Mouse (Mus musculus): ENCODE measurements around the gene St3gal4. TPM values are rescaled to one million over a fixed set of nuclear protein-coding genes. Genes with fewer than 3 reads are reported as not detected.

St3gal4 gene
- polyA plus RNA-seq, 1 experiment: 8.0 TPM

DNA sequence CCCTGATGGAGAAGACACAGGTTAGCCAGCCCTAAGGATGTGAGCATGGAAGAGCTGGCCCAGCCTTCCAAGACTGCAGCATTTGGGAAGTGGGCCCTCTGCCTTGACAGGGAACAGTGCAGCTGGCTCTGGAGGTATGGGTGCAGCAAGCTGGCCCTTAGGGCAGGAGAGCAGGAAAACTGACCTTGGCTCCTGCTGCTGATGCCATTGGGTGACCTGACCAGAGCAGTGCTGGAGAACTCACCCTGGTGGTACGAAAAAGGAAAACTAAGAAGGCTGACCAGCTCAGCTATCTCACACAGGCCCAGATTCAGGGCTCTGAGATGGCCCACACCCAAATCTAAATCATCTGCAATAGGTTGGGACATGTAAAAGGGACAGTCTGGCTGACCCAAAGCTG lies 26.8 kb upstream of the St3gal4 start:
- H3K27me3 ChIP-seq (ENCODE audit: control insufficient read depth, insufficient read depth, low read length, poor library complexity, severe bottlenecking): no peaks in the 10 kb centered on the region
- H3K4me1 ChIP-seq (ENCODE audit: control insufficient read depth, insufficient read depth, low read length): no peaks in the 10 kb centered on the region
- H3K27ac ChIP-seq (ENCODE audit: insufficient read depth, low read length): no peak overlapping the region
- TF ChIP-seq POLR2A (IDR thresholded peaks at IDR 0.05; ENCODE audit: insufficient read depth, low read length) (no peak), EP300 (IDR thresholded peaks at IDR 0.05; ENCODE audit: insufficient read depth, low read depth, low read length) (no peak), CTCF (IDR thresholded peaks at IDR 0.05; ENCODE audit: low read depth, low read length) (no peak)
- no peaks in the 10 kb centered on the region for H3K9me3 ChIP-seq (replicated peaks; ENCODE audit: control insufficient read depth, insufficient read depth, low read length, poor library complexity, severe bottlenecking)
- no peaks in the 10 kb centered on the region for H3K36me3 ChIP-seq (ENCODE audit: control insufficient read depth, insufficient read depth, low read length, poor library complexity, severe bottlenecking)
- H3K9ac ChIP-seq (ENCODE audit: low read depth, poor library complexity, severe bottlenecking): no peak overlapping the region
- no peak overlapping the region for H3K4me3 ChIP-seq (ENCODE audit: low read depth, low read length)

DNA sequence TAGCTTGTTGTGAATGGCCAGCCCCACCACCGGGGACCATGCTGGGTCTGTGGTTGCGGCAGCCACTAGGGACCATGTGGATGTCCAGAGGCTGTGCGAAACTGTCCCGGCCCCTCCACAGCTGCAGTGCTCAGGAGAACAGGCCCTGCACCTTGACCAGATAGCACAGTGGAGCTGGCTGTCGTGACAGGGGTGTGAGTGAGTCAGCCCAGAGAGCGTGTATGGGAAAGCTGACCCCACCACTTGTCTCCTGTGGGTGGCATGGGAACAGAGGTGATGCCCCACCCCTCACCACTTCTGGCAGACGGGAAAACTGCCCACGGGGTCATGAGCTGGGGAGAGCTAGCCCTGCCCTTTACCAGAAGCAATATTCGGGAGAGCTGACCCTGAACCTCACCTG lies 26.1 kb upstream of the St3gal4 start:
- no peak overlapping the region for H3K27ac ChIP-seq (ENCODE audit: insufficient read depth, low read length)

DNA sequence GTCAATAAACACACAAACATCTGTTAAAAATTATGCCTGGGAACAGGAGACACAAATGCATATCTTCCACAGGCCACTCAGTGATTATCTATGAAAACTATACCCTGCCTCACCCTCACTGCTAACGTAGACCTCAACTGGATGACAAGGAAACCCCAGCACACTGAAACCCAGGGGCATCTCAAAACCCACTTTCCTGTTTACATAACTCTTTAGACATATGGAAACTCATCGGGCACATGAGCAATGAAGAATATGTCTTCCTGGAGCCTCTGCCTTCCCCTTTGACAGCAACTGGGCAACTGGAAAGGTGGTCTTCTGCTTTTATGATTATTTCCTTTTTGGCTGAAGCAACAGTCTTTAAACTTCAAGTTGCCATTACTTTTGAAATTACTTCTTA lies 23.2 kb upstream of the St3gal4 start:
- no peaks in the 10 kb centered on the region for H3K9me3 ChIP-seq (replicated peaks; ENCODE audit: control insufficient read depth, insufficient read depth, low read length, poor library complexity, severe bottlenecking)
- H3K4me3 ChIP-seq (ENCODE audit: low read depth, low read length): no peak overlapping the region
- H3K36me3 ChIP-seq (ENCODE audit: control insufficient read depth, insufficient read depth, low read length, poor library complexity, severe bottlenecking): no peaks in the 10 kb centered on the region
- H3K4me1 ChIP-seq (ENCODE audit: control insufficient read depth, insufficient read depth, low read length): no peaks in the 10 kb centered on the region
- H3K9ac ChIP-seq (ENCODE audit: low read depth, poor library complexity, severe bottlenecking): no peak overlapping the region
- H3K27me3 ChIP-seq (ENCODE audit: control insufficient read depth, insufficient read depth, low read length, poor library complexity, severe bottlenecking): no peaks in the 10 kb centered on the region
- TF ChIP-seq CTCF (IDR thresholded peaks at IDR 0.05; ENCODE audit: low read depth, low read length) (no peak), EP300 (IDR thresholded peaks at IDR 0.05; ENCODE audit: insufficient read depth, low read depth, low read length) (no peak), POLR2A (IDR thresholded peaks at IDR 0.05; ENCODE audit: insufficient read depth, low read length) (no peak)
- no peak overlapping the region for H3K27ac ChIP-seq (ENCODE audit: insufficient read depth, low read length)

More for the DNA sequence above, 26.1 kb upstream of the St3gal4 start:
- no peak for TF ChIP-seq POLR2A (IDR thresholded peaks at IDR 0.05; ENCODE audit: insufficient read depth, low read length)
- TF ChIP-seq EP300 (IDR thresholded peaks at IDR 0.05; ENCODE audit: insufficient read depth, low read depth, low read length): no peak
- no peak for TF ChIP-seq CTCF (IDR thresholded peaks at IDR 0.05; ENCODE audit: low read depth, low read length)
- Histone ChIP-seq H3K4me3 (ENCODE audit: low read depth, low read length) (no peak overlapping the region), H3K9me3 (replicated peaks; ENCODE audit: control insufficient read depth, insufficient read depth, low read length, poor library complexity, severe bottlenecking) (no peaks in the 10 kb centered on the region), H3K4me1 (ENCODE audit: control insufficient read depth, insufficient read depth, low read length) (no peaks in the 10 kb centered on the region), H3K9ac (ENCODE audit: low read depth, poor library complexity, severe bottlenecking) (no peak overlapping the region), H3K27me3 (ENCODE audit: control insufficient read depth, insufficient read depth, low read length, poor library complexity, severe bottlenecking) (no peaks in the 10 kb centered on the region), H3K36me3 (ENCODE audit: control insufficient read depth, insufficient read depth, low read length, poor library complexity, severe bottlenecking) (no peaks in the 10 kb centered on the region)

GRCm38 (mm10) chr9:35139231-35139744 lies 20.2 kb upstream of the St3gal4 start:
- Histone ChIP-seq H3K9me3 (replicated peaks; ENCODE audit: control insufficient read depth, insufficient read depth, low read length, poor library complexity, severe bottlenecking) (no peaks in the 10 kb centered on the region), H3K27ac (ENCODE audit: insufficient read depth, low read length) (no peak overlapping the region), H3K4me3 (ENCODE audit: low read depth, low read length) (no peak overlapping the region), H3K36me3 (ENCODE audit: control insufficient read depth, insufficient read depth, low read length, poor library complexity, severe bottlenecking) (no peaks in the 10 kb centered on the region), H3K4me1 (ENCODE audit: control insufficient read depth, insufficient read depth, low read length) (peaks cover 1% of the 10 kb centered on the region), H3K9ac (ENCODE audit: low read depth, poor library complexity, severe bottlenecking) (no peak overlapping the region), H3K27me3 (ENCODE audit: control insufficient read depth, insufficient read depth, low read length, poor library complexity, severe bottlenecking) (no peaks in the 10 kb centered on the region)
- no peak for TF ChIP-seq CTCF (IDR thresholded peaks at IDR 0.05; ENCODE audit: low read depth, low read length)
- TF ChIP-seq POLR2A (IDR thresholded peaks at IDR 0.05; ENCODE audit: insufficient read depth, low read length): no peak
- no peak for TF ChIP-seq EP300 (IDR thresholded peaks at IDR 0.05; ENCODE audit: insufficient read depth, low read depth, low read length)

- H3K9ac ChIP-seq (ENCODE audit: low read depth, poor library complexity, severe bottlenecking): no peak overlapping the region
- H3K4me3 ChIP-seq (ENCODE audit: low read depth, low read length): no peak overlapping the region
- TF ChIP-seq EP300 (IDR thresholded peaks at IDR 0.05; ENCODE audit: insufficient read depth, low read depth, low read length): no peak
- no peak for TF ChIP-seq POLR2A (IDR thresholded peaks at IDR 0.05; ENCODE audit: insufficient read depth, low read length)
- TF ChIP-seq CTCF (IDR thresholded peaks at IDR 0.05; ENCODE audit: low read depth, low read length): no peak
- no peaks in the 10 kb centered on the region for H3K9me3 ChIP-seq (replicated peaks; ENCODE audit: control insufficient read depth, insufficient read depth, low read length, poor library complexity, severe bottlenecking)
- H3K4me1 ChIP-seq (ENCODE audit: control insufficient read depth, insufficient read depth, low read length): peaks cover 1% of the 10 kb centered on the region
- H3K27ac ChIP-seq (ENCODE audit: insufficient read depth, low read length): no peak overlapping the region
- no peaks in the 10 kb centered on the region for H3K36me3 ChIP-seq (ENCODE audit: control insufficient read depth, insufficient read depth, low read length, poor library complexity, severe bottlenecking)
- no peaks in the 10 kb centered on the region for H3K27me3 ChIP-seq (ENCODE audit: control insufficient read depth, insufficient read depth, low read length, poor library complexity, severe bottlenecking)
These were observed 19.0 kb upstream of the St3gal4 start for GRCm38 (mm10) chr9:35138029-35138428.

DNA sequence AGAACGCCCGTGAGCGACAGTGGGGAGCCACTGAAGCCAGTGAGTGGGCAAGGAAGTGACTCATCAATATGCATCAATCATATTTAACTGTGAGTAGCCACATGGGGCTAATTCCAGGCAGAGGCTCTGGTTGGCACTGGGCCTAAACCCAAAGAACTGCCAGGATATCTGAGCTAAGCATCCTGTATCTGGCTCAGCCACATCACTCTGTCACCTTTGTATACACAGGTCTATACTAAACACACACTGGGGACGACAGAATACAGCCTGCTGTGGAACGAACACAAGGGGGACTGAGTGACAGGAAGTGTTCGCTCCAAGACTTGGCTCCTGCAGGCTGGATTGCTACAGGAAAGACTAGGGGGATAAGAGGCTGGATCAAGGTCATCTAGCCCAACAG lies 16.5 kb upstream of the St3gal4 start:
- no peaks in the 10 kb centered on the region for H3K36me3 ChIP-seq (ENCODE audit: control insufficient read depth, insufficient read depth, low read length, poor library complexity, severe bottlenecking)
- TF ChIP-seq POLR2A (IDR thresholded peaks at IDR 0.05; ENCODE audit: insufficient read depth, low read length) (no peak), EP300 (IDR thresholded peaks at IDR 0.05; ENCODE audit: insufficient read depth, low read depth, low read length) (no peak), CTCF (IDR thresholded peaks at IDR 0.05; ENCODE audit: low read depth, low read length) (no peak)
- peaks cover 1% of the 10 kb centered on the region for H3K4me1 ChIP-seq (ENCODE audit: control insufficient read depth, insufficient read depth, low read length)
- H3K27me3 ChIP-seq (ENCODE audit: control insufficient read depth, insufficient read depth, low read length, poor library complexity, severe bottlenecking): no peaks in the 10 kb centered on the region
- H3K4me3 ChIP-seq (ENCODE audit: low read depth, low read length): no peak overlapping the region
- no peak overlapping the region for H3K27ac ChIP-seq (ENCODE audit: insufficient read depth, low read length)
- no peaks in the 10 kb centered on the region for H3K9me3 ChIP-seq (replicated peaks; ENCODE audit: control insufficient read depth, insufficient read depth, low read length, poor library complexity, severe bottlenecking)
- no peak overlapping the region for H3K9ac ChIP-seq (ENCODE audit: low read depth, poor library complexity, severe bottlenecking)

All from ES-Bruce4 (cell line).